Mouse (Mus musculus): ENCODE measurements around the gene 2310033P09Rik.
"Not testable (repeated sequence)": the region's sequence is repeated elsewhere in the genome, so short reads cannot be mapped to it uniquely, and the experiment has no call there.

The 2310033P09Rik gene

GRCm38 (mm10) chr11:59196230-59196629, 11.9 kb upstream of the 2310033P09Rik start:
- DNase-seq (ENCODE audit: low read depth in 1 of 2, low spot score in 2 of 2) = no peak

- no peak for DNase-seq (ENCODE audit: low read depth in 1 of 2, low spot score in 2 of 2)
These were observed 6.7 kb upstream of the 2310033P09Rik start for GRCm38 (mm10) chr11:59201216-59202002.

- peak; percentile 64 to 86 for DNase-seq (ENCODE audit: low read depth in 1 of 2, low spot score in 2 of 2)
These were observed 5.8 kb upstream of the 2310033P09Rik start, which contains the start of gene Mrpl55 for GRCm38 (mm10) chr11:59202081-59202995. Gene Mrpl55, plus strand, starts transcription at chr11:59202486.

- DNase-seq (ENCODE audit: low read depth in 1 of 2, low spot score in 2 of 2) = peak in 1 of 2 experiments; percentile 60
These were observed 901 bp downstream of the 2310033P09Rik start for GRCm38 (mm10) chr11:59209003-59209441.

GRCm38 (mm10) chr11:59209580-59209979, 1.5 kb downstream of the 2310033P09Rik start:
- no peak for DNase-seq (ENCODE audit: low read depth in 1 of 2, low spot score in 2 of 2)

- no peak for DNase-seq (ENCODE audit: low read depth in 1 of 2, low spot score in 2 of 2)
These were observed 1.9 kb downstream of the 2310033P09Rik start for GRCm38 (mm10) chr11:59210020-59210419.

GRCm38 (mm10) chr11:59211561-59211960, 3.4 kb downstream of the 2310033P09Rik start:
- not testable (repeated sequence) for DNase-seq (ENCODE audit: low read depth in 1 of 2, low spot score in 2 of 2)

GRCm38 (mm10) chr11:59212320-59212719, 4.2 kb downstream of the 2310033P09Rik start:
- peak in 1 of 2 experiments; percentile 42 for DNase-seq (ENCODE audit: low read depth in 1 of 2, low spot score in 2 of 2)

- no peak for DNase-seq (ENCODE audit: low read depth in 1 of 2, low spot score in 2 of 2)
These were observed 4.9 kb downstream of the 2310033P09Rik start for GRCm38 (mm10) chr11:59212892-59213494.

- no peak for DNase-seq (ENCODE audit: low read depth in 1 of 2, low spot score in 2 of 2)
These were observed 8.8 kb downstream of the 2310033P09Rik start for GRCm38 (mm10) chr11:59216955-59217354.

GRCm38 (mm10) chr11:59218389-59218998, 10.4 kb downstream of the 2310033P09Rik start:
- no peak for DNase-seq (ENCODE audit: low read depth in 1 of 2, low spot score in 2 of 2)

GRCm38 (mm10) chr11:59219064-59219463, 10.9 kb downstream of the 2310033P09Rik start:
- DNase-seq (ENCODE audit: low read depth in 1 of 2, low spot score in 2 of 2) = no peak

GRCm38 (mm10) chr11:59221604-59222003, 13.5 kb downstream of the 2310033P09Rik start:
- no peak for DNase-seq (ENCODE audit: low read depth in 1 of 2, low spot score in 2 of 2)

GRCm38 (mm10) chr11:59222306-59222705, 14.2 kb downstream of the 2310033P09Rik start:
- DNase-seq (ENCODE audit: low read depth in 1 of 2, low spot score in 2 of 2) = no peak

- DNase-seq (ENCODE audit: low read depth in 1 of 2, low spot score in 2 of 2) = no peak
These were observed 15.9 kb downstream of the 2310033P09Rik start for GRCm38 (mm10) chr11:59224025-59224424.

- DNase-seq (ENCODE audit: low read depth in 1 of 2, low spot score in 2 of 2) = no peak
These were observed 16.3 kb downstream of the 2310033P09Rik start for GRCm38 (mm10) chr11:59224470-59224869.

GRCm38 (mm10) chr11:59225167-59225566, 17.0 kb downstream of the 2310033P09Rik start:
- DNase-seq (ENCODE audit: low read depth in 1 of 2, low spot score in 2 of 2) = no peak

GRCm38 (mm10) chr11:59226251-59226650, 18.1 kb downstream of the 2310033P09Rik start:
- no peak for DNase-seq (ENCODE audit: low read depth in 1 of 2, low spot score in 2 of 2)

GRCm38 (mm10) chr11:59226787-59227603, 18.9 kb downstream of the 2310033P09Rik start:
- peak in 1 of 2 experiments; percentile 37 for DNase-seq (ENCODE audit: low read depth in 1 of 2, low spot score in 2 of 2)

GRCm38 (mm10) chr11:59227604-59228121, 19.5 kb downstream of the 2310033P09Rik start:
- no peak for DNase-seq (ENCODE audit: low read depth in 1 of 2, low spot score in 2 of 2)

Measured in monocyte, adult 2 months (primary cell).